ENCODE assay signal across 1 mouse cellular context in genomic region chr13:34163304-34163975, GRCm38 (mm10).
TF ChIP-seq lines count a peak whose summit lies in the region.

No protein-coding gene starts in this region.

TF ChIP-seq in CH12.LX, 34 proteins besides CTCF, POLR2A, EP300 and RAD21 (continued from another document):
- peak; percentile 53 for TF ChIP-seq SIN3A (IDR thresholded peaks at IDR 0.05; ENCODE audit: low read length)
- peak; percentile 73; the same call in 1 of the 2 replicates for TF ChIP-seq RCOR1 (conservative IDR thresholded peaks at IDR 0.05; ENCODE audit: low read depth, low read length)
- TF ChIP-seq USF2 (conservative IDR thresholded peaks at IDR 0.05; ENCODE audit: low read depth, low read length): peak; percentile 87
- 0 out of 2 replicates have a peak, but pooled peaks have one; percentile 55 for TF ChIP-seq KAT2A (IDR thresholded peaks at IDR 0.05; ENCODE audit: insufficient replicate concordance, low read length)
- TF ChIP-seq ZMIZ1 (IDR thresholded peaks at IDR 0.05; ENCODE audit: low read depth, low read length): peak; percentile 43; the same call in 1 of the 2 replicates
TF ChIP-seq in CH12.LX: peak in this region for 21.
